Mouse (Mus musculus) midbrain, postnatal 0 days (tissue): Measurements from ENCODE around the gene Gipc3. TPM values are rescaled to one million over a fixed set of nuclear protein-coding genes. Genes with fewer than 3 reads are reported as not detected.

ENCODE experiments used
- ATAC-seq: fragments of 200-750 bp; cut with Nextera tagmentation; 2 replicates; pipeline ENCODE4 v1.8.0; 2017; ENCODE audit warnings: moderate number of reproducible peaks, mild to moderate bottlenecking, moderate TSS enrichment, moderate library complexity; ENCODE audit not compliant: low FRiP score
- DNase-seq: peaks from one replicate; pipeline ENCODE4 v3.0.0-alpha.2; 2015; ENCODE audit warnings: low spot score
- H3K27ac ChIP-seq: fragments of 300-500 bp; sonication (generic); 2 replicates; pipeline ENCODE4 v1.5.1; 2014; ENCODE audit warnings: low read depth, mild to moderate bottlenecking, low read length, mixed read lengths
- H3K27me3 ChIP-seq: fragments of 300-500 bp; sonication (generic); 2 replicates; pipeline ENCODE4 v1.6.1; 2014; ENCODE audit warnings: low read length, control low read depth, mixed read lengths; ENCODE audit not compliant: insufficient read depth
- H3K36me3 ChIP-seq: fragments of 300-500 bp; sonication (generic); 2 replicates; pipeline ENCODE4 v1.6.1; 2014; ENCODE audit warnings: low read length, control low read depth, mixed read lengths; ENCODE audit not compliant: insufficient read depth
- H3K4me1 ChIP-seq: fragments of 300-500 bp; sonication (generic); 2 replicates; pipeline ENCODE4 v1.6.1; 2014; ENCODE audit warnings: mild to moderate bottlenecking, control low read depth, antibody characterized with exemption, low read length, mixed read lengths; ENCODE audit not compliant: insufficient read depth
- H3K4me2 ChIP-seq: fragments of 300-500 bp; sonication (generic); 2 replicates; pipeline ENCODE4 v1.6.1; 2014; ENCODE audit warnings: low read depth, mild to moderate bottlenecking, low read length, mixed read lengths; ENCODE audit not compliant: poor library complexity, severe bottlenecking
- H3K4me3 ChIP-seq: fragments of 300-500 bp; sonication (generic); 2 replicates; pipeline ENCODE4 v1.5.1; 2014; ENCODE audit warnings: low read depth, mild to moderate bottlenecking, low read length, moderate library complexity
- H3K9ac ChIP-seq: fragments of 300-500 bp; sonication (generic); replicated peaks from 2 replicates; pipeline ENCODE4 v1.6.1; 2014; ENCODE audit warnings: mild to moderate bottlenecking, low read length, moderate library complexity, mixed read lengths; ENCODE audit not compliant: poor library complexity, severe bottlenecking
- H3K9me3 ChIP-seq: fragments of 300-500 bp; sonication (generic); 2 replicates; pipeline ENCODE4 v1.6.1; 2016; ENCODE audit warnings: low read length, control low read depth
- CTCF ChIP-seq: IDR thresholded peaks from 2 replicates; pipeline ENCODE4 v1.5.1; 2016; ENCODE audit warnings: antibody characterized with exemption, mild to moderate bottlenecking
- WGBS: fragments of 180-500 bp; shearing (Covaris S2); extraction: QIAGEN DNeasy Blood & Tissue Kit; methylation state at CpG from one replicate; pipeline ENCODE4 v1.1.7; 2014; 5-methylcytosine and 5-hydroxymethylcytosine counted together
- polyA plus RNA-seq: library from polyadenylated mRNA; unstranded; fragments of >200 nt; fragmentation: Nextera tagmentation; extraction: Ambion mirVana; gene quantifications from 2 replicates; pipeline ENCODE4 v1.2.1, GENCODE M21; 2015
- total RNA-seq: library from RNA; depleted of rRNA; stranded (reverse); fragments of >200 nt; gene quantifications from 2 replicates; pipeline ENCODE4 v1.2.3, GENCODE M21; 2014

Gipc3 gene
- total and polyA plus RNA-seq, 2 experiments from 2014 or later = 0.16 TPM; not detected in 1

DNA sequence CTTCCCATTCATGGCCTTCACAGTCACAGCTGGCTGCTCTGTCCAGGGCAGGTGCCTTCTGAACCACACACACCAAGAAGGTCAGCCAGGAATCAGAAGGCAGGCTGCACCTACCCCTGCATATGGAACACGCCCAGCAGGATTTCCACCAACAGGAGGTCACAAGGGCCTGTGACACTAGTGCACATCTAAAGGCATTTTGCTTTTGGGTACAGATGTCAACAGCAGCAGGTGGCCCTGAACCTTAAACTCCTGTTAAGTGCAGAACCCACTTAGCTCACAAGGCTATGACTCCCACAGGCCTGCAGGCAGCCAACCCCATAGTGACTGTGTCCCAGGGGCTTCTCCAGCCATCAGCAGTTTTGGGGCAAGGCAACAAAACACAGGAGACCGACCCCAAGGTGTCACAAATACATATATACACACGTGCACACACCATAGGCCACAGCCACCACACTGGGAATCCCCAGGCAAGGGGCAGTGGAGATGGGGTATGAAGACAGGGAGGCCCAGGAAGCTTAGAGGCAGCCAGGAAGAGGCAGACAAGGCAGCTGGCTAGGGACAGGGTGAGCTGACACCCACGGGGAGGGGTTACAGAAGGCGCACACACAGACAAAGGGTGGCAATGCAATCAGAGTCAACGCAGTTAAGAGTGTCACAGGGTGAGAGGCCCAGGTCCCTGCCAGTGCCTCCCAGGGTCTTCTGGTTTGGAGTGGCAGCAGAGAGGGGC lies 23.6 kb upstream of the Gipc3 start:
- 73% methylated on average over 6 of the region's 6 CpGs for WGBS
- H3K27ac ChIP-seq = no peak overlapping the region

DNA sequence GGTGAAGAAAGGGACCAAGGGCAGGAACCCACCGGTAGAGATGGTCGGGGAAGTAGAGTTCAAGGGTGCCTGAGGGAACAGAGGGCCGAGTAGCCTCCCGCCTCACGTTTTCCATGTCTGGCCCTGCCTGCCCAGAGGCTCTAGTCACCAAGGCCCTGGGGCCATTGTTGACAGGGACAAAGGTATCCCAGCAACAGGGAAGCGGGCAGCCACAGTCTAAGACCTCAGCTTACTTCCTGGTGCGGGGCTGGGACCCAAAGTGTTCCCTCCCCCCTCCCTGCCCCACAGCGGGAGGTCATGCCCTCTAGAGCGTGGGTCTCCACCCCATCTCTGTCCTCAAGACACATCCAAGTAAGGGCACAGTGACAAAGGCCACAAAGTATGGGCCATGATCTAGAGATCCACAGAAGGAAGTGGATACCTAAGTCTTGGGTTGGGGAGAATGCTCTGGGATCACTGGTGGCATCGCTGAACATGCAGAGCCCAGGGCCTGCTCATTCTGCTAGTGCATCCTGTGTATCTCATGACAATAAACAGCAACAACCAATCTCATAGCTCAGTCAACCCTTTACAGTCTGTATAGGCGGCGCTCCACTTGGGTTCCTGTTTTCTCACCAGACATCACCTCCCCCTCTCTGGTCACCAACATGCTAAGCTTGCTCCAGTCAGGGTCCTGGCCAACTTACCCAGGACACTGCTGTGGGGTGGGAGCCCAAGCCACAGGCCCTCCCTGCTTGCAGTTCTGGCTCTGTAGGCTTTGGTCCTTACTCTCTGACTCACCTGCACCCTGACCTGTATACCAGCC lies 22.8 kb upstream of the Gipc3 start, which contains the start of gene 4930404N11Rik:
Gene 4930404N11Rik (minus strand): TSS at position 145 of the 805 bp plus-strand sequence.
- ATAC-seq (no peak), DNase-seq (no peak)
- Histone ChIP-seq H3K27ac (no peak within 1 kb of the TSS), H3K4me2 (peak within 1 kb of the TSS; percentile 24; the same call in 1 of the 2 replicates), H3K27me3 (0 out of 2 replicates have a peak, but pooled peaks cover 14% of the 10 kb centered on the region), H3K4me3 (0 out of 2 replicates have a peak within 1 kb of the TSS, but pooled peaks have one; percentile 3), H3K9ac (0 out of 2 replicates have a peak within 1 kb of the TSS, but pooled peaks have one; percentile 24), H3K9me3 (no peaks in the 10 kb centered on the region), H3K36me3 (peaks cover 63% of the 10 kb centered on the region), H3K4me1 (peaks cover 7% of the 10 kb centered on the region; the same call in 1 of the 2 replicates)
- WGBS = 20% methylated on average over 12 of the region's 12 CpGs
- TF ChIP-seq CTCF = no peak

More for the DNA sequence above, 23.6 kb upstream of the Gipc3 start:
- H3K9me3 ChIP-seq = no peaks in the 10 kb centered on the region
- no peak overlapping the region for H3K4me3 ChIP-seq
- H3K27me3 ChIP-seq = 0 out of 2 replicates have a peak, but pooled peaks cover 14% of the 10 kb centered on the region
- DNase-seq (no peak), ATAC-seq (no peak)
- peaks cover 7% of the 10 kb centered on the region; the same call in 1 of the 2 replicates for H3K4me1 ChIP-seq
- no peak for TF ChIP-seq CTCF
- no peak overlapping the region for H3K9ac ChIP-seq
- H3K36me3 ChIP-seq = peaks cover 60% of the 10 kb centered on the region
- H3K4me2 ChIP-seq = no peak overlapping the region

DNA sequence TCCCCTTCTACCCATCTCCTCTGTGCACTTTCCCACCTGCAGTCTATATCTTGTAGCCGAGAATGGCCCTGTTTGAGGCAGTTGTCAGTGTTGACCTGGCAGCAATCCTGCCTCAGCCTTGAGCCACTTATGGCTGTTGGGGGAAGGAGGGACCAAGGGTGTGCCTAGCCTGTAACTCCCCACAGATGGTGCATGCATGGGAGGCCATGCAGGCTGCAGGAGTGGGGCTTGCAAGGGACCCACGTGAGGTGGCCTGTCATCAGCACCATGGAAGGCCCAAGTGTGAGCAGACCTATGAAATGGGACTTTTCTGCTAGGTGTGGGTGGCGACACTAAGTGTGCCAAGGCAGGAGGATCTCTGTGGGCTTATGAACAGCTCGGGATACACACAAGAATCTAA lies 22.0 kb upstream of the Gipc3 start:
- DNase-seq = no peak
- Histone ChIP-seq H3K4me3 (no peak overlapping the region), H3K4me1 (peaks cover 7% of the 10 kb centered on the region; the same call in 1 of the 2 replicates), H3K4me2 (no peak overlapping the region), H3K9me3 (no peaks in the 10 kb centered on the region), H3K36me3 (peaks cover 56% of the 10 kb centered on the region), H3K27ac (no peak overlapping the region), H3K9ac (no peak overlapping the region), H3K27me3 (0 out of 2 replicates have a peak, but pooled peaks cover 14% of the 10 kb centered on the region)
- TF ChIP-seq CTCF = no peak
- ATAC-seq = peak; percentile 8; the same call in 1 of the 2 replicates
- 41% methylated on average over 4 of the region's 4 CpGs for WGBS

DNA sequence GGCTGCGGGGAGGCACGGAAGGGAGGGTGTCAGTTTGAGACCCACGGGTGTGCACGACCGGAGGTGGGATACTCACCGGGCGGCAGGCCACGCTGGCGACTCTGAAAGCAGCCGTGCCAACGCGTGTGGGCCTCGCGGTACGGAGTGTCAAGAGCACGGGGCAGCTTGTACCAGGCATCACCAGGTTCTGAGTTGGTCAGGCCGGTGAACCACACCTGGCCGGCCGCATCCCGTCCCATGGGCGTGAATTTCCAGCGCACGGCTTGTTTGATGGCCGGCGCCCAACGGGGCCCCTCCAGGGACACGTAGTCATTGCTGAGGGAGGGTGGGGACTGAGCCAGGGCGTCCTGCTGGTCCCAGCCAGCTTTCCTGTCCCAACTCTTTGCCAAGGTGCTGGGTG lies 21.6 kb upstream of the Gipc3 start:
- no peak for DNase-seq
- Histone ChIP-seq H3K36me3 (peaks cover 55% of the 10 kb centered on the region), H3K9me3 (no peaks in the 10 kb centered on the region), H3K27me3 (0 out of 2 replicates have a peak, but pooled peaks cover 14% of the 10 kb centered on the region), H3K4me3 (0 out of 2 replicates have a peak overlapping the region, but pooled peaks have one; percentile 3), H3K9ac (0 out of 2 replicates have a peak overlapping the region, but pooled peaks have one; percentile 24), H3K4me2 (peak overlapping the region; percentile 24; the same call in 1 of the 2 replicates), H3K27ac (no peak overlapping the region), H3K4me1 (peaks cover 7% of the 10 kb centered on the region; the same call in 1 of the 2 replicates)
- TF ChIP-seq CTCF = no peak
- ATAC-seq = no peak; the same call in 1 of the 2 replicates
- WGBS = 13% methylated on average over 28 of the region's 28 CpGs

DNA sequence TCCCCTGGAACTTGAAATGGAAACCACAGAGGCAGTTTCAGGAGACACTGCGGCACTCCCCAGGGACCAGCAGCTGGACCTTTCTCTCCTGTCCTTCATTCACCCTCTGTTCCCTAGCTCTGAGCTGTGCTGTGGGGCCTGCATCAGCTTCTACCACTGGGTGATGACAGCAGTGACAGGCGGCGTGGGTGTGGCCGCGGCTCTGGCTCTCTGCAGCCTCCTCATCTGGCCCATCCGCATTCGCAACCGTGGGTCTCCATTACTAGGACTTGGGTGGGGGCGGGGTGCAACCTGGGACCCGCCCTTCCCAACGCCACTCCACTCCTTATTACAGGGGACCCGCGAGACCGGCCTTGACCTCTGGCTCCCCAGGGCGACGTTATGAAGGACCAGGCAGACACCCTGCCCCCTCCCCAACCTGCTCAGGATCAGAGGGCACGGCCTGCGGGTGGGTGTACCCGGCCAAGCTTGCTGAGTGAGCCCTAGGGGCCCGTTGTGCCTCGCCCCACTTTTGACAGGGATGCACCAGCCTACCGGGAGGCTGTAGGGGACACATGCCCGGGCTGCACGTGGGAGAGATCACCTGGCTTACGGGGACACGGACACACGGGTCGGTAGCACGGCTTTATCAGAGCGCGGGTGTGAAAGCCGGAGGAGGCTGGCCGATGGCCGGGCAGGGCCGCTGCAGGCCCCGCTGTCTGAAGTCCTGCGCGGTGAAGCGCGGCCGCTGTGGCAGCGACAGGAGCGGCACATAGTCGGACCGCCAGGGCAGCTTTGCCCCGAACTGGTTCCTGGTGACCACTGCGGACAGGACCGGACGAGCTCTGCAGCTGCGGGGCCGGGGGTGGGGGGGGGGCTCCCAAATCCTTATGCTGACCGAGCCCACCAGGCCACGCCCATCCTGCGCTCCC lies 20.6 kb upstream of the Gipc3 start:
- no peak for TF ChIP-seq CTCF
- Histone ChIP-seq H3K27ac (no peak overlapping the region), H3K36me3 (peaks cover 45% of the 10 kb centered on the region), H3K4me2 (peak overlapping the region; percentile 16; the same call in 1 of the 2 replicates), H3K9ac (0 out of 2 replicates have a peak overlapping the region, but pooled peaks have one; percentile 24), H3K27me3 (0 out of 2 replicates have a peak, but pooled peaks cover 14% of the 10 kb centered on the region), H3K9me3 (no peaks in the 10 kb centered on the region), H3K4me1 (peaks cover 7% of the 10 kb centered on the region; the same call in 1 of the 2 replicates), H3K4me3 (peak overlapping the region; percentile 9)
- 17% methylated on average over 54 of the region's 54 CpGs for WGBS
- ATAC-seq (no peak), DNase-seq (no peak)
